Mouse (Mus musculus) G1E (cell line): ENCODE measurements around the gene Egfr. TPM values are rescaled to one million over a fixed set of nuclear protein-coding genes. Genes with fewer than 3 reads are reported as not detected.

Experiments
- ATAC-seq: 2 replicates; pipeline ENCODE4 v1.8.0; 2016; ENCODE audit warnings: mild to moderate bottlenecking; ENCODE audit not compliant: insufficient number of reproducible peaks, poor library complexity, low FRiP score, severe bottlenecking; ENCODE audit errors: extremely low read depth
- DNase-seq: peaks from one replicate; pipeline ENCODE4 v3.0.0; 2012; ENCODE audit warnings: low spot score
- H3K27me3 ChIP-seq: 2 replicates; pipeline ENCODE4 v1.6.1; 2012; ENCODE audit warnings: mild to moderate bottlenecking, low read length, inconsistent platforms; ENCODE audit not compliant: insufficient read depth
- H3K36me3 ChIP-seq: replicated peaks from 2 replicates; pipeline ENCODE3; 2012; ENCODE audit warnings: mild to moderate bottlenecking, inconsistent platforms
- H3K4me1 ChIP-seq: 2 replicates; pipeline ENCODE4 v1.6.1; 2012; ENCODE audit warnings: low read depth, low read length, inconsistent platforms, mixed read lengths; ENCODE audit not compliant: insufficient read depth
- H3K4me3 ChIP-seq: 2 replicates; pipeline ENCODE4 v1.5.1; 2012; ENCODE audit warnings: low read depth, mild to moderate bottlenecking, inconsistent platforms, low read length, moderate library complexity, mixed read lengths
- H3K9me3 ChIP-seq: replicated peaks from 2 replicates; pipeline ENCODE4 v1.6.1; 2012; ENCODE audit warnings: inconsistent platforms
- CTCF ChIP-seq: IDR thresholded peaks from 2 replicates; pipeline ENCODE4 v1.5.1; 2012; ENCODE audit warnings: low read depth, low read length, inconsistent platforms, mixed read lengths
- GATA1 ChIP-seq: IDR thresholded peaks from 2 replicates; pipeline ENCODE4 v1.6.1; 2012; ENCODE audit warnings: borderline replicate concordance, low read length, inconsistent platforms, mixed read lengths
- GATA2 ChIP-seq: IDR thresholded peaks from 2 replicates; pipeline ENCODE4 v1.6.1; 2012; ENCODE audit warnings: low read depth, low read length, inconsistent platforms, borderline replicate concordance
- POLR2AphosphoS5 ChIP-seq: IDR thresholded peaks from 2 replicates; pipeline ENCODE4 v1.6.1; 2012; ENCODE audit warnings: low read depth, low read length, inconsistent platforms; ENCODE audit not compliant: insufficient replicate concordance
- TAL1 ChIP-seq: conservative IDR thresholded peaks from 2 replicates; pipeline ENCODE4 v1.6.1; 2012; ENCODE audit warnings: low read depth, low read length, inconsistent platforms, mixed read lengths
- polyA plus RNA-seq: library from polyadenylated mRNA; stranded (reverse); fragments of >175 nt; gene quantifications from 2 replicates; pipeline ENCODE4 v1.2.3, GENCODE M21; 2012
- total RNA-seq, 2 experiments: library from RNA; stranded (forward) in 1 of 2; stranded (reverse) in 1 of 2; fragments of 200-1000 nt in 1 of 2; fragments of >200 nt in 1 of 2; fragmentation: Nextera tagmentation in 1 of 2; gene quantifications; 2 replicates each; pipeline ENCODE4 v1.2.3; 2014 to 2017

The Egfr gene
- total and polyA plus RNA-seq, 3 experiments: 0.05 TPM; not detected in 2

DNA sequence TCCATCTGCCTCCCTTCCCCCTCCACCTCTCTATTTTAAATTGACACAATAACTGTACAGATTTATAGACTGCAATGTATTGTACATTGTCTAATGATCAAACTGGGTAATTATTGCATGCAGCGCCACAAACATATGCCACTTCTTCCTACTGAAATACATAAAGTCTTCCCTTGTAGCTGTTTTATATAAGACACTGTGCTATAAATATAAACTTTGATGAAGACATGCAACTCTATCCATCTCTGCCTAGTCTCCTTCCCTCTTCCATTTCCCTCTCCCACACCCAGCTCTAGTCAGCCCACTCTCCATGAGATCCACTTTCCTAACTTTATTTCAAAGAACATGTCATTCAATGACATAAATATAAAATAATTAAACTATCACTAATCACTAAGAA is 67.4 kb downstream of the Egfr start:
- H3K4me3 ChIP-seq: no peak overlapping the region
- ATAC-seq (no peak), DNase-seq (no peak)
- no peaks in the 10 kb centered on the region for H3K36me3 ChIP-seq
- peaks cover 6% of the 10 kb centered on the region; the same call in 1 of the 2 replicates for H3K27me3 ChIP-seq
- TF ChIP-seq CTCF (no peak), GATA2 (no peak), TAL1 (no peak), POLR2AphosphoS5 (no peak), GATA1 (no peak)
- H3K4me1 ChIP-seq: no peaks in the 10 kb centered on the region
- H3K9me3 ChIP-seq: no peaks in the 10 kb centered on the region

DNA sequence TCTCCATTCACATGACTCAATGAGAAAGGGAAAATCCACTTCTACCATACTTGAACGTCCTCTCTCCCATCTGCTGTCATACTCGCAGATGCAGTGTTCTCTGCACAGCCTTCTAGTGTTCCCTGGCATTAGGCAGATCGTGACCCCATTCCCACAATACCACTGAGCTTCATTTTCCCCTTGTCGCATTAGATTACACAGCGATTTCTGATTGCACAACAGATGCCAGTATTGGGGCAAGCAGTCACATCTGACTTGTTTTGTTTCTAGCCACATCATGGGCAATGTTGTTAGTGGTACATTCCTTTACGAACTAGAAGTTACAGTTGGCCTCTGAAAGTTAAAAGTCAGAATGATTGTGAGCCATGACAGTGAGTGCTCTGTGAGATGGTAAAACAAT is 68.1 kb downstream of the Egfr start:
- ATAC-seq (no peak), DNase-seq (no peak)
- H3K4me3 ChIP-seq: no peak overlapping the region
- peaks cover 6% of the 10 kb centered on the region; the same call in 1 of the 2 replicates for H3K27me3 ChIP-seq
- TF ChIP-seq GATA1: no peak
- TF ChIP-seq GATA2: no peak
- TF ChIP-seq TAL1: no peak
- no peak for TF ChIP-seq CTCF
- no peak for TF ChIP-seq POLR2AphosphoS5
- H3K4me1 ChIP-seq: no peaks in the 10 kb centered on the region
- no peaks in the 10 kb centered on the region for H3K9me3 ChIP-seq
- no peaks in the 10 kb centered on the region for H3K36me3 ChIP-seq

- ATAC-seq: no peak
- no peak for TF ChIP-seq POLR2AphosphoS5
- no peak for TF ChIP-seq GATA1
- TF ChIP-seq GATA2: no peak
- no peak for TF ChIP-seq CTCF
- no peak for TF ChIP-seq TAL1
- no peak overlapping the region for H3K4me3 ChIP-seq
- H3K4me1 ChIP-seq: no peaks in the 10 kb centered on the region
- peaks cover 4% of the 10 kb centered on the region; the same call in 1 of the 2 replicates for H3K27me3 ChIP-seq
- no peaks in the 10 kb centered on the region for H3K36me3 ChIP-seq
- H3K9me3 ChIP-seq: no peaks in the 10 kb centered on the region
- no peak for DNase-seq
Observed at GRCm38 (mm10) chr11:16821668-16822254, 69.8 kb downstream of the Egfr start.

DNA sequence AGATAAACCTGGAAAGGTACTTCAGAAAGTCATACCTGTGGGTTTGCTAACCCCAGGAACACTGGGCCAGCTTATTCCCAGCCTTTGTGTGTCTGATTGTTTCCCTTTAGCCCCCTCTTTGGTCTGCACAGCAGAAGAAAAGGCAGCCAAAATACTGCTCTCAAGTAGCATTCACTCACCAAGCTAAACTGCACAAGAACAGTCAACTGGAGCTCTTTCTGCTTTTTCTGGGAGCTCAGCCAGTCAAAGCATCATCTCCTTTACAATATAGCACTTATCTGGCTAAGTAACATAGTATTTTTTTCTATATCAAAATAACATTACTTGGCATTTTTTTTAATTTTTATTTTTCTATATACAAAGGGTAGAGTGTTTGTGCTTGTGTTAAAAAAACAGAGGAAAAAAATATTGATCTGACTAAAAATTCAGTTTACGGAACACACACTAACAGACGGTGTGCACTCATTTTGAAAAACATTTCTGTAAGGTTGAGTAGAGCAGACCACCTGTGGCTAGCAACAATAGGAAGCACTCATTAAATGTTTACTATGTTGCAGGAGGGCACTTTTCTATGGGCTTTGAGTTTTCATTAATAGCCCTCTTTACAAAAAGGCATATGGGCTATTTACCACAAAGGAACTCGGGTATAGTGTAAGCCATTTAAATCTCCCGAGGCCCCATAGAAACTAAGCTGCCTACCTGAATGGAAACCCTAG is 72.0 kb downstream of the Egfr start:
- Histone ChIP-seq H3K4me1 (no peaks in the 10 kb centered on the region), H3K36me3 (no peaks in the 10 kb centered on the region), H3K4me3 (no peak overlapping the region), H3K27me3 (no peaks in the 10 kb centered on the region), H3K9me3 (no peaks in the 10 kb centered on the region)
- no peak for ATAC-seq
- TF ChIP-seq CTCF (no peak), POLR2AphosphoS5 (no peak), TAL1 (no peak), GATA2 (no peak), GATA1 (no peak)
- no peak for DNase-seq

- no peak for DNase-seq
- H3K27me3 ChIP-seq: no peaks in the 10 kb centered on the region
- no peak for TF ChIP-seq TAL1
- TF ChIP-seq GATA1: no peak
- TF ChIP-seq POLR2AphosphoS5: no peak
- no peak for TF ChIP-seq GATA2
- no peak for TF ChIP-seq CTCF
- no peak for ATAC-seq
- no peaks in the 10 kb centered on the region for H3K9me3 ChIP-seq
- H3K4me3 ChIP-seq: no peak overlapping the region
- no peaks in the 10 kb centered on the region for H3K4me1 ChIP-seq
- no peaks in the 10 kb centered on the region for H3K36me3 ChIP-seq
Observed at GRCm38 (mm10) chr11:16829468-16829867, 77.5 kb downstream of the Egfr start.

- ATAC-seq (no peak), DNase-seq (no peak)
- H3K27me3 ChIP-seq: no peaks in the 10 kb centered on the region
- TF ChIP-seq TAL1 (no peak), GATA1 (no peak), POLR2AphosphoS5 (no peak), GATA2 (no peak), CTCF (no peak)
- H3K9me3 ChIP-seq: no peaks in the 10 kb centered on the region
- H3K4me3 ChIP-seq: no peak overlapping the region
- no peaks in the 10 kb centered on the region for H3K36me3 ChIP-seq
- no peaks in the 10 kb centered on the region for H3K4me1 ChIP-seq
Observed at GRCm38 (mm10) chr11:16830531-16831227, 78.7 kb downstream of the Egfr start.
